Mouse (Mus musculus): ENCODE measurements around the gene Zic3. TPM values are rescaled to one million over a fixed set of nuclear protein-coding genes. Genes with fewer than 3 reads are reported as not detected.

Zic3 gene
- total and polyA plus RNA-seq, 3 experiments: not detected

DNA sequence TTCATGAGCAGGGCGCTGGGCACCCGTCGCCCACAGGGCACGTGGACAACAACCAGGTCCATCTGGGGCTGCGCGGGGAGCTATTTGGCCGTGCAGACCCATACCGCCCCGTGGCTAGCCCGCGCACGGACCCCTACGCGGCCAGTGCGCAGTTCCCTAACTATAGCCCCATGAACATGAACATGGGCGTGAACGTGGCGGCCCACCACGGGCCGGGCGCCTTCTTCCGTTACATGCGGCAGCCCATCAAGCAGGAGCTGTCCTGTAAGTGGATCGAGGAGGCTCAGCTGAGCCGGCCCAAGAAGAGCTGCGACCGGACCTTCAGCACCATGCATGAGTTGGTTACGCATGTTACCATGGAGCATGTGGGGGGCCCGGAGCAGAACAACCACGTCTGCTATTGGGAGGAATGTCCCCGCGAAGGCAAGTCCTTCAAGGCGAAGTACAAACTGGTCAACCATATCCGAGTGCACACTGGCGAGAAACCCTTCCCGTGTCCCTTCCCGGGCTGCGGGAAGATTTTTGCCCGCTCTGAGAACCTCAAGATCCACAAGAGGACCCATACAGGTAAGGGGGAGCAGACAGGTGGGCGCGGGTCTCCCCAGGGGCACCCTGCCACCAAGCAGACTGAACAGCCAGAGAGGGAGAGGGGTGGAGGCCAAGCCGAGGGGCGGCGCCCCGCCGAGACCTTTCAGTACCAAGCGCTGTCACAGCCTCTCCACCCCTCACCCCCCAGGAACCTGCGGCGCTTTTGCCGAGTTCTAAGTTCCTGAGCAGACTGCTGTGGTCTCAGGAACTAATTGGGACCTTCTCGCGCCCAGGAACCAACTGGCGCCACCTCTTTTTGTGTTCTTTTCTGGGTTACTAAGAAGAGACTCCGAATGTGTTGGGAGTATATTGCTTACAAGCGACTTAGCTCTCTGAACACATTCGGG is 9.4 kb downstream of the Zic3 start:
- Histone ChIP-seq H3K36me3 (replicated peaks in 1 of 2; ENCODE audit: control insufficient read depth in 1 of 2, insufficient read depth in 1 of 2, low read length in 1 of 2) (no peaks in the 10 kb centered on the region), H3K27ac (ENCODE audit: insufficient read depth, low read depth) (no peak overlapping the region), H3K9ac (ENCODE audit: insufficient read depth, low read depth) (no peak overlapping the region), H3K4me3 (replicated peaks in 1 of 3; ENCODE audit: low read depth in 2 of 3, low read length in 2 of 3, poor library complexity in 1 of 3) (no peak overlapping the region), H3K79me2 (replicated peaks; ENCODE audit: control insufficient read depth, extremely low read depth, insufficient read depth, poor library complexity, severe bottlenecking) (no peaks in the 10 kb centered on the region), H3K4me2 (ENCODE audit: insufficient read depth, low read depth, poor library complexity, severe bottlenecking) (no peak overlapping the region), H3K4me1 (ENCODE audit: control insufficient read depth in 1 of 2, insufficient read depth in 2 of 2) (no peaks in the 10 kb centered on the region), H3K27me3 (replicated peaks) (no peaks in the 10 kb centered on the region), H3K9me3 (replicated peaks; ENCODE audit: low read length) (peaks cover 36% of the 10 kb centered on the region)
- TF ChIP-seq CTCF (conservative IDR thresholded peaks at IDR 0.05 in 1 of 2, IDR thresholded peaks at IDR 0.05 in 1 of 2; ENCODE audit: low read depth in 2 of 2, low read length in 2 of 2) (no peak), MAFK (IDR thresholded peaks at IDR 0.05; ENCODE audit: insufficient replicate concordance, low read length) (no peak), UBTF (IDR thresholded peaks at IDR 0.05; ENCODE audit: low read depth, low read length) (no peak), HCFC1 (IDR thresholded peaks at IDR 0.05; ENCODE audit: low read depth, low read length) (no peak), ZMIZ1 (IDR thresholded peaks at IDR 0.05; ENCODE audit: low read depth, low read length) (no peak), CHD2 (IDR thresholded peaks at IDR 0.05; ENCODE audit: low read length) (no peak), ETS1 (conservative IDR thresholded peaks at IDR 0.05; ENCODE audit: low read depth, low read length) (no peak), RCOR1 (conservative IDR thresholded peaks at IDR 0.05; ENCODE audit: low read depth, low read length) (no peak), ZKSCAN1 (IDR thresholded peaks at IDR 0.05; ENCODE audit: borderline replicate concordance, low read depth, low read length) (no peak), POLR2A (IDR thresholded peaks at IDR 0.05; ENCODE audit: low read depth, low read length) (no peak), KAT2A (IDR thresholded peaks at IDR 0.05; ENCODE audit: insufficient replicate concordance, low read length) (no peak), TCF12 (IDR thresholded peaks at IDR 0.05; ENCODE audit: low read depth, low read length) (no peak), MAX (IDR thresholded peaks at IDR 0.05; ENCODE audit: low read length) (no peak), PAX5 (IDR thresholded peaks at IDR 0.05; ENCODE audit: low read length) (no peak), CHD1 (IDR thresholded peaks at IDR 0.05; ENCODE audit: low read depth, low read length) (no peak), BHLHE40 (IDR thresholded peaks at IDR 0.05; ENCODE audit: low read depth, low read length) (no peak), MYC (IDR thresholded peaks at IDR 0.05; ENCODE audit: low read depth, low read length) (no peak), SIN3A (IDR thresholded peaks at IDR 0.05; ENCODE audit: low read length) (no peak), EP300 (IDR thresholded peaks at IDR 0.05; ENCODE audit: low read length) (no peak)
- in situ Hi-C loops (cut with MboI; ENCODE audit: low pct_ligation_motif_present, low pct_unique_long_range_greater_than_20kb, low sequenced_read_pairs) (no loop called here), dilution Hi-C loops (cut with MboI; ENCODE audit: extremely low pct_ligation_motif_present, extremely low pct_unique_long_range_greater_than_20kb, low sequenced_read_pairs) (no loop called here)
- no peak for DNase-seq (ENCODE audit: extremely low read depth)

DNA sequence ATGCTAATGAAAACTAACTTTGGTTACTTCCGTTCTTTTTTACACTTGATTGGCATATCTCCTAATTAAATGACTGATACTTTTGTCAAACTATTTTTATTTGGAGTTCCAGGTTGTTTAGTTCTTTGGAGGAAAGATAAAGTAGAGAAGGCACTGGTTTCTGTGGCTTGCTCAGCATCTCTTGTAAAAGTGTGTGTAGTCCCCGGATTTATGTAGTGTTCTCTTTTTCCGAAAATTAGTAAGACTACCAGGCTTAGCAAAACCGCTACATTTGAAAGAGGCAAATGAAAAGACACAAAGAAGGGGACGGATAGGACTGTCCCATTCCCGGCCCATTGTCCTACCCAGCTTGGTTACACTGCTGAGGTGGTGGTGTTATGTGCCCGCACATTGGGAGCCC is 10.1 kb downstream of the Zic3 start:
- H3K4me2 ChIP-seq (ENCODE audit: insufficient read depth, low read depth, poor library complexity, severe bottlenecking): no peak overlapping the region
- TF ChIP-seq ZKSCAN1 (IDR thresholded peaks at IDR 0.05; ENCODE audit: borderline replicate concordance, low read depth, low read length) (no peak), MAFK (IDR thresholded peaks at IDR 0.05; ENCODE audit: insufficient replicate concordance, low read length) (no peak), KAT2A (IDR thresholded peaks at IDR 0.05; ENCODE audit: insufficient replicate concordance, low read length) (no peak), MEF2A (IDR thresholded peaks at IDR 0.05; ENCODE audit: borderline replicate concordance, low read depth, low read length) (no peak), CHD2 (IDR thresholded peaks at IDR 0.05; ENCODE audit: low read length) (no peak), ETS1 (conservative IDR thresholded peaks at IDR 0.05; ENCODE audit: low read depth, low read length) (no peak), SMC3 (IDR thresholded peaks at IDR 0.05; ENCODE audit: low read depth, low read length) (no peak), ZMIZ1 (IDR thresholded peaks at IDR 0.05; ENCODE audit: low read depth, low read length) (no peak), E2F4 (IDR thresholded peaks at IDR 0.05; ENCODE audit: insufficient replicate concordance, low read depth, low read length) (no peak), PAX5 (IDR thresholded peaks at IDR 0.05; ENCODE audit: low read length) (no peak), USF2 (conservative IDR thresholded peaks at IDR 0.05; ENCODE audit: low read depth, low read length) (no peak), POLR2A (IDR thresholded peaks at IDR 0.05; ENCODE audit: low read depth, low read length) (no peak), ELF1 (IDR thresholded peaks at IDR 0.05; ENCODE audit: low read depth, low read length) (no peak), TBP (conservative IDR thresholded peaks at IDR 0.05; ENCODE audit: low read depth, low read length) (no peak), BHLHE40 (IDR thresholded peaks at IDR 0.05; ENCODE audit: low read depth, low read length) (no peak), IRF4 (IDR thresholded peaks at IDR 0.05; ENCODE audit: low read depth, low read length) (no peak), ZC3H11A (IDR thresholded peaks at IDR 0.05; ENCODE audit: low read depth, low read length) (no peak)
- dilution Hi-C loops (cut with MboI; ENCODE audit: extremely low pct_ligation_motif_present, extremely low pct_unique_long_range_greater_than_20kb, low sequenced_read_pairs): no loop called here

More for the DNA sequence above, 10.1 kb downstream of the Zic3 start:
- Histone ChIP-seq H3K4me3 (replicated peaks in 1 of 3; ENCODE audit: low read depth in 2 of 3, low read length in 2 of 3, poor library complexity in 1 of 3) (no peak overlapping the region), H3K27me3 (replicated peaks) (no peaks in the 10 kb centered on the region), H3K79me2 (replicated peaks; ENCODE audit: control insufficient read depth, extremely low read depth, insufficient read depth, poor library complexity, severe bottlenecking) (no peaks in the 10 kb centered on the region), H3K27ac (ENCODE audit: insufficient read depth, low read depth) (no peak overlapping the region), H3K9ac (ENCODE audit: insufficient read depth, low read depth) (no peak overlapping the region), H3K4me1 (ENCODE audit: control insufficient read depth in 1 of 2, insufficient read depth in 2 of 2) (no peaks in the 10 kb centered on the region), H3K36me3 (replicated peaks in 1 of 2; ENCODE audit: control insufficient read depth in 1 of 2, insufficient read depth in 1 of 2, low read length in 1 of 2) (no peaks in the 10 kb centered on the region), H3K9me3 (replicated peaks; ENCODE audit: low read length) (peaks cover 35% of the 10 kb centered on the region)
- DNase-seq (ENCODE audit: extremely low read depth): no peak
- in situ Hi-C loops (cut with MboI; ENCODE audit: low pct_ligation_motif_present, low pct_unique_long_range_greater_than_20kb, low sequenced_read_pairs): no loop called here
